Mouse (Mus musculus) liver (tissue): ENCODE data around the gene Abcc6.

Experiments
- DNase-seq: peaks from one replicate; pipeline ENCODE4 v3.0.0-alpha.2; 2020; ENCODE audit warnings: mixed read lengths

Abcc6 gene

DNA sequence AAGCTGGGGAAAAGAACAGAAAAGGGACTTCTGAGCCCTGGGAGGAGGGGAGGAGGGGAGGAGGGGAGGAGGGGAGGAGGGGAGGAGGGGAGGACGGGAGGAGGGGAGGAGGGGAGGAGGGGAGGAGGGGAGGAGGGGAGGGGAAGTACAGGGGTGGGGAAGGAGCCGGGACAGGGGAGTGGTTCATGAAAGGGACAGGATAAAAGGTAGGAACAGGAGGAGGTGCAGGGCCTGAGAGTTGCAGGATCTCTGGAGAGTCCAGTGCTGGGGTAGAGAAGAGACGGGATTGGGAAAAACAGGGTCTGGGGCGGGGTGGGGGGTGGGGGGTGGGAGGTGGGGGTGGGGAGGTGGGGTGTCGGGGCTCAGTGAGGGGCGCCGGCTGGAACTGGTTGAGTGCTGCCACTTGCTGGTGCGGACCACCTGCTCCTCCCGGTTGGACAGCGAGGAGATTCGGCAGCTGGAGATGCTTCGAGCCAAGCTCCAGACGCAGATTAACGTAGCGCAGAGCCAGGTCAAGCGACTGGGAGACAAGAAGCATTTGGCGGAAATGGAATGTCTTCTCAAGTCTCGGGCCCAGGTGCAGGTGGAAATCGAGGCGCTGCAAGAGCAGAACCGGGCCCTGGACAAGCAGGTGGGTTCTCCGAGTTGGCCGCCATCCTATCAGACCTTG, 101.3 kb downstream of the Abcc6 start:
- no peak for DNase-seq

DNA sequence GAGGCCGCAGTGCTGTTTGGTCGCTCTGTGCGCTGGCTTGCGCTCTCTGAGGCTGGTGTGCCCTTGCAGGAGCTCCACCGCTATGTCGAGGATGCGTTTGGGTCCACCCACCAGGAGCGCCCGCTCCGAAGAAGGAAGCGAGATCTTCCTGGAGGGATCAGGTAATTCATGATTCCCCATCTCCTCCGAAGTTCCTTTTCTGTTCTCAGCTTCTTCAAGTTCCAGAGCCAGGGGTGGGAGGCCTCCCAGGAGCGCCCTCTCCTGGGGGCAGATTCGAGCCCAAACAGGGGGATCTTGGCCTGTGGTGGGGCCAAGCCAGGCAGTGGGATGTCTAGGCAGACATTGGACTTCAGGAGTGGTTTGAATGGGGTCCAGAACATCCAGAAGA, 105.7 kb downstream of the Abcc6 start:
- DNase-seq: peak; percentile 56

GRCm38 (mm10) chr7:45923762-45924428, 106.2 kb downstream of the Abcc6 start, which contains the start of gene Ccdc114:
TSS of gene Ccdc114 (plus strand) at chr7:45924072.
- peak; percentile 72 for DNase-seq

DNA sequence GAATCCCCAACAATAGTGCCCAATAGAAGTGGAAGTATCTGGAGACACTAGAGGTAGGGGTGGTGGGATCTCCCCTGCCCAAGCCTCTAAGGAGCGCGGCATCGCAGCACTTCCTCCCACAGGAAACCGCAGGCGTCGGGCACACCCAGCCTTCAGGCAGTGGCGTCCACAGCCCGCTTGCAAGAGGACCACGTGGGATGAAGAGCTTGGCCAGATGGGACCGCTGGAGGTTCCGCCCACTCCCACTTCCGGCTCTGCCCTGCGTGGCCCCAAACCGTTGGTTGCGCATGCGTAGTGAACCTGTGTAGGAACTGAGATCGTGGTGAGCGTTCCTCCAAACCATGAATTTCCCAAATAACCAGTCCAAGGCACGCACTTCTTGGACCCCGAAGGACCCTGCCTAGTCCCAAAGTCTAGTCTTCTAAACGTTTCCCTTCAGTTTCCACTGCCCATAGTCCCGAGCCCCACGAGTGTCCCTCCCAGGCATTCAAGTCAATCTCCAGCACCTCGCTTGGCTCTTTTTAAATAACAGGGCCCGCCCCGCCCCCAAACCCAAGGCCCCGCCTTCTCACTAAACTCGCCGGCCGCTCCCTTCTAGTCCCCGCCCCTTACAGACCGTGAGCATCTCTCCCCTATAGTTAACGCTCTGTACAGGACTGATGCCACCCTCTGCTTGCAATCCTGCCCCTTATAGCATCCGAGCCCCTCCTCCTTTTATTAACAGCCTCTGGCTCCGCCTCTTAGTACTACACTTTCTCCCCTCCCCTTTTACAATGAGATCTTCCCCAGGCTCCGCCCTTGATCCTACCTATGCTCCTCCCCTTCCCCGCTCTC, 107.0 kb downstream of the Abcc6 start:
- peak; percentile 94 for DNase-seq

DNA sequence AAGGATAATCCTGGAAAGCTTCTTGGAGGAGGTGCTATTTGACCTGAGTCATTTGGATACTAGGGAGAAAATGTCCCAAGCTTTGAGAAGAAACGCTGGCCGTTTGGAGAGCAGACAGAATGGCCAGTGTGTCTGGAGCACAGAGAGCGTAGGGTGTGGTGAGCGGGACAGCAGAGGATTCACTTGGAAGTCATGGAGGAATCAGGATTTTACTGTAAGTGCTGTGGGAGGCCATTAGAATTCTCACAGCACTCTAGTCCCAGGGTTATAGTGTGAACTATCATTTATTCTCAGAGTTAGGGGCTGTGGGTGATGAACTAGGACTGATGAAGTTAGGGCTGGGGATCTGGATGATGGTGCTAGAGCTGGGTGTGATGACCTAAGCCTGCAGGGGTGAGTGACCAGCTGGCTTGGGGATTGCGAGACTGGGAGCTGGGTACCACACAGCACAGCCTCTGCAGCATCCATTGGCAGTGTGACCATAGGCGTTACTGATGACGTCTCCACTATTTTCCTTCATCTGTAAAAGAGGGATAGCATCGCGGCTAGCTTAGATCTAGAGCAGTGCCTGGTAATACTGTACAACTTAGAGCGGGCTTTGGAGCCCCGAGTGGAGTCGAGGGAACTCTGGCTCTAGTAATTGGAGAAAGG, 108.0 kb downstream of the Abcc6 start:
- no peak for DNase-seq

- peak; percentile 81 for DNase-seq
These were observed 108.9 kb downstream of the Abcc6 start, which contains the start of gene Emp3 for GRCm38 (mm10) chr7:45921242-45921621. TSS of gene Emp3 (minus strand) at chr7:45921404.

GRCm38 (mm10) chr7:45920583-45921241, 109.4 kb downstream of the Abcc6 start:
- no peak for DNase-seq

DNA sequence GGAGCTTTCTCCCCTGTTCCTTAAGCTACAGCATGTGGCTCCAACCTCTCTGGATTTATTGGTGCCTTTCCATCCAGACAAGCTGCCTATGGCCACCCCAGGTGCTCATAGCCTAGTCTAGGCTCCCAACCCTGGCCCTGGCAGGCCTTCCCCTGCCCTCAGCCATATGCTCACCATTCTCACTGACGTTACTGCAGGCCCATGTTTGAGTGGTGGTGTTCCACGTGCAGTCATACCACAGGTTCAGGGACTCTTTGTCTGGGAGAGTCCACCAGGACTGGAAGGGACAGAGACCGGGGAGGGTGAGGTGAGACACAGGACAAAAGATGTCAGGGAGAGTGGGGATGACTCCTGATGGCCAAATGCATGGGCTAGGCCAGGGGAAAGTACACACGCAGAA, 110.3 kb downstream of the Abcc6 start:
- no peak for DNase-seq

- no peak for DNase-seq
These were observed 110.9 kb downstream of the Abcc6 start for GRCm38 (mm10) chr7:45919083-45919671.

DNA sequence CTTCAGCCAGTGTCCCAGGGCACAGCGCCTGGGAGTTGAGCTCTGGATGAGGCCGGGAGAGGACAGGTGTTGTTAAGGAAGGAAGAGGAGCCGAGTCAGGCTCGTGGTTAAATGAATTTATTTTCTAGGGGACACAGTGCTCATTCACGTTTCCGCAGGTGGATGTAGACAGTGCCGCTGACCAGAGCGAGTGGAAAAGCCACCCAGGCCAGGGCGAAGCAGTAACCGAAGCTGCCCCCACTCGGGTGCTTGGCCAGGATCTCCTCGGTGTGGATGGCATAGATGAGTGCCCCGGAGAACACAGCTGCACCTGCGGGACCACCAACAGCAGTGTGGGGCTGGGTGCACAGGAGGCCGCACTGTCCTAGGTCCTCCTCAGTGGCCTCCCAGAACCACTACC, 112.2 kb downstream of the Abcc6 start:
- DNase-seq: no peak
